Mouse (Mus musculus): ENCODE data around the gene Cdk2.

- TF ChIP-seq CTCF (IDR thresholded peaks at IDR 0.05; ENCODE audit: insufficient read depth, low read depth, low read length): no peak
- no peak for TF ChIP-seq POLR2A (IDR thresholded peaks at IDR 0.05; ENCODE audit: insufficient read depth, low read depth, low read length)
Observed at GRCm38 (mm10) chr10:128653866-128654265, 51.0 kb downstream of the Cdk2 start.
